Mouse (Mus musculus) R1 (cell line): ENCODE results near the gene Lig3.

Source experiments
- DNase-seq: peaks from one replicate; pipeline ENCODE4 v3.0.0-alpha.2; 2018; ENCODE audit warnings: low read depth, low spot score

Gene Lig3

DNA sequence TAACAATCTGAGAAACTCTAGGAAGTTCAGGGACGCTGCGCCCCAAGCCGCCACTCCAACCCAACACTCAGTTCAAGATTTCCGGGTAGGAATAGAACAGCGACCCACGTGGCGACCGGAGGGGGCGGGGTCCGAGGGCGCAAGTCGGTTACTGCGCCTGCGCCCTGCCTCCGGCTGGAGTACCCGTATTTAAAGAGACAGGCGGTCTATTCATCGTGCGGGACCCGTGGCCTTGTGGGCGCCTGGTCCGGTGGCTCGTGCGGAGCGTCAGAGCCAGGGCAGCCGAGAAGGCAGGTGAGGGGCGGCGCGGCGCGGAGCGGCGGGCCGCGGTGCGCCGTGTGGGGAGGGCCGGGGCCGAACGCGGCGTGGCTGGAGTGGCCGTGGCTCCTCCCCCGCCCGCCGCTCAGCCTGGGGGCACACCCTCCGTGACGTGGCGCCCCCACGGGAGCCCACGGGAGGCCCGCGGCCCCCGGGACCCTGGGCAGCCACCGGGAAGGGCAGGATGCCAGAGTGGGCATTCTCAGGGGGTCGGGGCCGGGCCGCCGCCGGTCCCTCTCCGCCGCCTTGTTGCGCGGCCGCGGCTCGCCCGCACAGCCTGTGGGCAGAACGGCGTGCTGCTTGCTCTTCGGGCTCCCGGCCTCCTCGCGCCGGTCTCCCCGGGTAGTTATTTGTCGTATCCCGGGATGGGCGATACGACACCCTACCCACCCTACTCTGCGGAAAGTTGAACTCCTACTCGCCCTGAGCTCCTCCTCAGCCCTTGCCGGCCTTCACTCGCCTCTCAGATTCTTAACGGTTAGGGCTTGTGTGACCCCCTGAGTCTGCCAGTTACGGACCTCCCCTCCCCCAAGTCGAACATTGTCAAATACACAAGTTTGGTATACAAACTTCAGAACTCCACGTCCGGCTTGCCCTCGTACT lies at the start of gene Lig3:
Gene Lig3 (plus strand): TSS at position 126 of the 921 bp plus-strand sequence.
- peak; percentile 94 for DNase-seq

DNA sequence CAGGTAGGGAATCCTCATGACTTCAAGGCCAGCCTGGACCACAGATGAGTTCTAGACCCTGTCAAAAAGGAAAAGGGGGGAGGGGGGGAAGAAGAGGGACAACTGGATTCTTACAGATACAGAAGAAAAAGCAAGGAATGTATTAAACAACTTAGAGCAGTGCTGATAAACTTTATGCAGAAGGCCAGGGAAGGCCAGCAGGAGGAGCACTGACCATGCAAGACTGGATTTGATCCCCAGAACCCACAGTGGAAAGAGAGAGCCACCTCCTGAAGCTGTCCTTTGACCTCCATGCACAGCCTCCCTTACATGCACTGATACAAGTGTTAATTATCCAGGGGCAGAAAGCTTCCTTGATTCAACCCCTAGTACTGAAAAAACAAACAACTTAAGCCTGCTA lies 46.7 kb upstream of the Lig3 start:
- no peak for DNase-seq

DNA sequence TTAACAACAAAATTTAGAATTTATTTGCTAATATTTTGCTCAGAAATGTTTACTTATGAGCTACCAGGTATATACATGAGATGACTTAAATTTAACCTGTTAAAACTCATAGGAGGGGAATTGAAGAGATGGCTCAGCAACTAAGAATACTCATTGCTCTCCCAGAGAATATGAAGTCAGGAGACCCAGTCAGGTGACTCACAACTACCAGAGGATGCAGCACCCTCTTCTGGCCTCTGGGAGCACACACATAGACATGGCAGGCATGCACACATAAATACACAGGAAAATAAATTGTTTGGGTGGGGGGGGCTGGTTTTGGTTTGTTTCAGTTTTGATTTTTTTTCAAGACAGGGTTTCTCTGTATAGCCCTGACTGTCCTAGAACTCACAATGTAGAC lies 41.9 kb upstream of the Lig3 start:
- DNase-seq: peak; percentile 36

DNA sequence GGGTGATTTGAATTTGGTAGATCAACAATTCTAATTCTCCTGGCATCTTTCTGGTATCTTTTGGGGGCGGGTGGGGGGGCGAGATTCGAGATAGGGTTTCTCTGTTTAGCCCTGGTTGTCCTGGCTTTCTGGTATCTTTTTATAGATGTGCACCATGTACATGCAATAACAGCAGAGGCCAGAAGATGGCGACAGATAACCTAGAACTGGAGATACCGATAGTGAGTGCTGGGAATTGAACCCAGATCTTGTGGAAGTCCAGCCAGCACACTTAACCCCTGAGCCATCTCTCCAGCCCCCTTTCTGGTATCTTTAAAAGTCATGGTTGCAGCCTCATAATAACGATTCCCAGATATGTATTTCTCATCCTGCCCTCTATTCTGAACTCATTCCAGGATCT lies 34.8 kb upstream of the Lig3 start:
- peak; percentile 67 for DNase-seq

DNA sequence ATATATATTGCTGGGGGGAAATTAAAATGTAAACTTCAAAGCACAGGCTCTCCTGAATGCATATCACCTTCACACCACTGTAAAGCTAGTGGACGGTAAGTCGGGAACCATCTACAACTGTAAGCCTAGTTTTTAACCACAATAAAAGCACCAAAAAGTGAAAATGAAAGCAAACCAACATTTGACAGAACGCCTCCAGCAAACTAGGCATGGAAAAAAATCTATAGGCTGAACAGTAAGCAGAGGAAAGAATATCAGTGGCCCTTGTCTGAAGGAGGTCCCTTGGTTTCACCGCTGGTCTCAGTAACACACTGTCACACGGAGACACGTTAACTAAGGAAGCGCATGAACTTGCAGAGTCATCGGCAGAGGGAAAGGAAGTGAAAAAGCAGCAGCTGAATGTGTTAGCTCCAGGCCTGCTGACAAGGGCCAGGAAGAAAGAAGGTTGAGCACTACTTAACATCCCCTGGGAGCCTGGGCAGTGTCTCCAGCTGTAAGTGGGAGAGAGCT lies 34.0 kb upstream of the Lig3 start:
- DNase-seq: no peak

DNA sequence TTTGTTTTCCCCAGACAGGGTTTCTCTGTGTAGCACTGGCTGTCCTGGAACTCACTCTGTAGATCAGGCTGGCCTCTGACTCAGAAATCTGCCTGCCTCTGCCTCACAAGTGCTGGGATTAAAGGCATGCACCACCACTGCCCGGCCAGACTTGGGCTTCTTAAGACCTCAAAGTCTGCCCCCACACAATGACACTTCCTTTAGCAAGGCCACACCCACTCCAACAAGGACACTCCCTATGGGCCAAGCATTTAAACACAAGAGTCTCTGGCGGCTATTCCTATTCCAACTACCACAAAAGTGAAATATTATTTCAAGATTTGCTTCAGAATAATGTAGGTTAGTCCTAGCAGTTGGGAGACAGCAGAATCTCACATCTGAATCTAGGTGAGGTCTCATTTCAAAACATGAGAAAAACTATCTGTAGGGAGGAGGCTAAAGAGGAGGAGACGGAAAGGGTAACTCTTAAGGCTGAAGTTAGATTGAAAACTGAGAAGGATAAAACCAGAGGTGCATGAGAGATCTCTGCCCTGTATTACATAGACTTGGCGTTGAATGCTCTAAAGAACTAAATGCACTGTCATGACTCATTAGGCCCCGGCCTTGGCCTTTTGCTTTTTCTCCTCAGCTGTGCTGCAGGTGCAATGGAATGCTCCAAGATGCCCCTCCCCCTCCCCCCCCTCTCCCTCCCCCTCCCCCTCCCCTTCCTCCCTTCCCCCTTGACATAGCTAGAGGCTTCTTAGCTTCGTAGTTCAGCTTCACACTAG lies 28.4 kb upstream of the Lig3 start:
- DNase-seq: peak; percentile 90

DNA sequence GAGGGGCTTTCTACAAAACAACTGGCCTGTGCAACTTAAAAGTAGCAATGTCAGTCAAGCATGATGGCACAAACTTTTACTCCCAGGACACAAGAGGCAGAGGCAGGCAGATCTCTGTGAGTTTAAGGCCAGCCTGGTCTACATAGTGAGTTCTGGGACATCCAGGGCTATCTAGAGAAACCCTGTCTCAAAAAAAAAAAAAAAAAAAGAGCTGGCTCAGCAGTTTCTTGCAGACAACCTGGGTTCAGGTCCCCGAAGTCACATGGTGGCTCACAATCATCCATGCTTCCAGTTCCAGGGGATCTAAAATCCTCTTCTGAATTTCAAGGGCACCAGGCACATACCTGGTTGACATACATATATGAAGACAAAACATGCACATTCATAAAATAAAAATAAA lies 25.0 kb upstream of the Lig3 start:
- DNase-seq: no peak

DNA sequence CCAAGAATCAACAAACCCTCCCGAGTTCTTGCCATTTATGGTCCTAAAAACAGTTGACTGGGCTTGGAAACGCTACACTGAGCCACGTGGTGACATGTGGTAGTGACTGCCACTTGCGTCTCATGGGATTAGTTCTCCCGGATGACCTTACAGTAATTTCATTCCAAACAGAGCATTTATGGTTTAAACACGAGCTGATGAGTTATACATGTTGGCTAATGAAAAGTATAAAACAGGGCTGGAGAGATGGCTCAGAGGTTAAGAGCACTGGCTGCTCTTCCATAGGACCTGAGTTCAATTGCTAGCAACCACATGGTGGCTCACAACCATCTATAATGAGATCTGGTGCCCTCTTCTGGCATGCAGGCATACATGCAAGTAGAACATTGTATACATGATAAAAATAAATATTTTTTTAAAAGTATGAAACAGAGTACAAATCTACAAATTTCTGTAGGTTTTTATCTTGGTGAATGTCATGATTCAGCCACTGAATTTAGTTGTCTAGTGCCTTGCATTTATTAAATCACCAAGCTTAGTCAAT lies 18.6 kb upstream of the Lig3 start:
- DNase-seq: peak; percentile 72

DNA sequence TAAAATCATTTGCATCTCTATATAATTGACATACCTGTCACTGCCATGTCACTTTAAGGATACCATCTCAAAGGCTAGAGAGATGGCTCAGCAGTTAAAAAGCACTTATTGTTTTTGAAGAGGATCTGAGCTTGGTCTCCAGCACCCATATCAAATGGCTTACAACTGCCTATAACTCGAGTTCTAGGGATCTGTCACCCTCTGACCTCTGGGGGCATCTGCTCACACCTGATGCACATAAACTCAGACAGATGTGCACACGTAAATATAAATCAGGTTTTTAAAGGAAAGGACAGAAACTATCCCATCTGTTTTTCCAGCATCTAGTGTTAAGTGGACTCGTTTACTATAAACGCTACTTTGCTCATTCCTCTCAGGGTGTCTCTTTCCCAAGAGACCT lies 17.6 kb upstream of the Lig3 start:
- no peak for DNase-seq

DNA sequence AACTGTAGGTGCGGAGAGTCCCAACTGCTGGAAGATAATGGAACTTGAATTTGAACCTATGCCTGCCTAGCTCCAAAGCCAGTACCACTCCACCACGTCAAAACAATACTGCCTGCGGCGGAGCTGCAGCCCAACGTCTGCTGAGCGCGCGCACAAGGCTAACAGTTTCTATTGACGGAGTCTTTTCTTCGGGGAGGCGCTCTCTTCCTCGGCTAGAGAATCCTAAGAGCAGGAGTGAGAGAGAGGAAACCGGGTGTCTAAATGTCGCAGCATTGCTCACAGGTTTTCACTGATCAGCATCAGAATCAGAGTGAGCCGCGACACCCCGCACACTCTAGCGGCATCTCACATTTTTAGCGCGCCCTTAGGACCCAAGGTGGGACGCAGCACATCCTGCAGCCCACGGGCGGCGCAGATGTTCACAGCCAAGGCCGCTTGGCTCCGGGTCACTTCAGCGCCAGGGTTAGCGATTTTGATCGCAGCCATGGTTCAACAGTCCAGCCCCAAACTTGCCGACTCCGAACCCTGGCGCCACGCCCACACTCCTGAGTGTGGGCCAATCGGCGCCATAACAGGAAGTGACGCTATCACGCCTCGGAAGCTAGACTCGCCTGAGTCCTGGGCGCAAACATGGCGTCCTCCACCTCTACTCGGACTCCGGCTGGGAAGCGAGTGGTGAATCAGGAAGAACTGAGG lies 17.0 kb upstream of the Lig3 start, which contains the start of the genes Cct6b and Zfp830:
Gene Cct6b (minus strand): TSS at position 580 of the 696 bp plus-strand sequence.
Gene Zfp830 (plus strand): TSS at position 604 of the 696 bp plus-strand sequence.
- peak; percentile 97 for DNase-seq

DNA sequence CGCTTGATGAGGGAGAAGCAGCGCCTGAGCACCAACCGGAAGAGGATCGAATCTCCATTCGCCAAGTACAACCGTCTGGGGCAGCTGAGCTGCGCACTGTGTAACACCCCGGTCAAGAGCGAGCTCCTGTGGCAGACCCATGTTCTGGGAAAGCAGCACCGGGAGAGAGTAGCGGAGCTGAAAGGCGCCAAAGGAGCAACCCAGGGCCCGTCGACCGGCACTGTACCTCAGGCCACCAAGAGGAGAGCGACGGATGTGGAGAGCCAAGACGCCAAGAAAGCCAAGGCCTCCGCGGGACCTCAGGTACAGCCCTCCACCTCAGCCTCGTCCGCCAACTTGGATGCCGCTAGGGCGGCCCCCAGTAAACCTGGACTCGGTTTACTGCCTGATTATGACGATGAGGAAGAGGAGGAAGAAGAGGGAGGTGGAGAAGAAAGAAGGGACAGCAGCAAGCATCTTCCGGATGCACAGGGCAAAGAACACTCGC lies 16.4 kb upstream of the Lig3 start:
- no peak for DNase-seq

DNA sequence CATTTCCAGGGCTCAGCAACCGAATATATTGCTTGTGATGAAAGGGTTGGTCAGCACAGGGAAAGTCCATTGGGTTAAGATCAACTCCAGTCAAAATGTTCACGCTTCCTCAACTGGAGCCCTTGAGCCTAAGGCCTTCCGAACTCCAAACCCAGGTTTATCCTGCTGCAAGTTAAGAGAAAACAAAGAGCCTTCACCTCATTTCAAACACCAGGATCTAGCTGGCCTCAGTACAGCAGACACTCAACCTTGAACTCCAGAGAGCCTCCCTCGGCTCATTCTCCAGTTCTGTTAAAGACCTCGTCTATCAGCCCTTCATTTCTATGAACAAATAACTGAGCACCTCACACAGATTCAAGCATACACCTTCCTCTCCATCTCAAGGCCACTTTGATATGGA lies 774 bp upstream of the Lig3 start:
- DNase-seq: peak; percentile 15

DNA sequence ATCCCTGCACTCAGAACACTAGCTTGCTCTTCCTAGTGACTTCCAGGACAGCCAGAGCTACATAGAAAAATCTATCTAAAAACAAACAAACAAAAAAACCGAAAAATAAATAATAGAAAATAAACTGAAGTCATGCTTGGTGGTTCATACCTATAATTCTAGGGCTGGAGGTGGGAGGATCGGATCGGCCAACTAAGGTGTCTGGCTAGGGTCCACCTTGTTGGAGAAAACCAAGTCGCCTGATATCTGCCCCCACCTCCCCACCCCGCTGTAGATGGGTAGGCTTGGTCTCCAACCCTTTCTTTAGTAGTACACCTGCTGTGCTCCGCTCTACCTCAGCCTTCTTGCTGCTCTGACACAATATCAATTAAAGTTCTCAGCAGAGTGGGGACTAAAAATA lies 1.3 kb downstream of the Lig3 start:
- no peak for DNase-seq

DNA sequence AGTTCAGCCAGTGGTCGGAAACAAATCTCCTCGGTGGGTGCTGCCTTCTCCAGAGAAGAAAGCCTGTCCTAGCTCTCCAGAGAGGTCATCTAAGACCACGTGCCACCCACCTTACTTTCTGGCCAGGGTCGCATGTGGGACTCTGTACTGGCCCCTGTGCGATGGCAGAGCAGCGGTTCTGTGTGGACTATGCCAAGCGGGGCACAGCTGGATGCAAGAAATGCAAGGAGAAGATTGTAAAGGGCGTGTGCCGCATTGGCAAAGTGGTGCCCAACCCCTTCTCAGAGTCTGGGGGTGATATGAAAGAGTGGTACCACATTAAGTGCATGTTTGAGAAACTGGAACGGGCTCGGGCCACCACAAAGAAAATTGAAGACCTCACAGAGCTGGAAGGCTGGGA lies 2.5 kb downstream of the Lig3 start:
- no peak for DNase-seq

DNA sequence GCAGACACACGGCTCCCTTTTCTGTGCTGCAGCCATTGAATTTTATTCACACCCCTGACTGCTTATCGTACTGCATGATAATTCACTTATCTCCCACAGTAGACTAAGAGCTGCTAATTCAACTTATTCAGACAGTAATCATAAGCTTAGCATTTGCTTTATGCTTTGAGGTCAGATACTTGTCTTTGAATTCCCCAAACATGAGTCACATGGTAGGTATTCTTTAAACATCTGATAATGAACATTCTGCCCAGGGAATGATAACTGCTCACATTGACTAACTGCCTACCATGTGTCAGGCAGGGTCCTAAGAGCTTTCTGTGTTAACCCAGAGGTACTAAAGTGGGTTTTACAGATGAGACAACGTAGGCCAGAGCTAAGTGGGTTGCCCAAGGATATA lies 25.7 kb downstream of the Lig3 start:
- no peak for DNase-seq

DNA sequence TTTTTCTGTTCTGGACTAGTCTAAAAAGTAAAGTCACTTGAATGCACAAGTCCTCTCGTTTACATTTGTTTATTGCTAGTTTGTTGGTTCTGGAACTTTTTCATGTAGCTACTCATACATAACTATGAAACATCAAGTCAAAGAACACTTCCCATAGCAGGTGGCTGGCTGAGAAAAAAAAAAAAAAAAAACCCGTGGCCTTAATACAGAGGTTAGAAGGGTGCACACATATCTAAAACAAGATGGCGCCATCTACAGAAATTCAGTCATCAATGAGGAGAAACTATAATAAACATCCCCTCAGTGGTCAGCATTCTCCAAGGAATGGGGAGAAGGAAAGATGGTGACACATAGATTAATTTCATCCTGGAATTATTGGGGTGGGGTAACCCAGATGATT lies 26.5 kb downstream of the Lig3 start:
- DNase-seq: no peak

DNA sequence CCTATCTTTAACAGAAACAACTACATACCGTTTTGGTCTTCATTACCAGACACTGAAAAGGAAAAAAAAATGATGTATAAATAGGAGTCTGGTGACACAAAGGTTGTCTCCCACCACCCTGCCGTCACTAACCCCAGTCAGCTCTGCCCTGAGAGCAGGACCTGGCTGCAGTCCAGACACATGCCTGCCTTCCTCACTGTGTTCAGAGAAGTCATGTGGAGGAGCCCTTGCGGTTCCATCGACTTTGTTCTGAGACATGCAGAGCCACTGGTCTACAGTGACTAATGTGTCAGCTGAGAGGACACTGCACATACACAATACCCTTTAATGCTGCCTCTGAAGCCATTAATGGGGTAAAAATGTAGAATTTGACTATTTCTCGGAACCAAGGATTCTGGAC lies 27.6 kb downstream of the Lig3 start:
- no peak for DNase-seq

DNA sequence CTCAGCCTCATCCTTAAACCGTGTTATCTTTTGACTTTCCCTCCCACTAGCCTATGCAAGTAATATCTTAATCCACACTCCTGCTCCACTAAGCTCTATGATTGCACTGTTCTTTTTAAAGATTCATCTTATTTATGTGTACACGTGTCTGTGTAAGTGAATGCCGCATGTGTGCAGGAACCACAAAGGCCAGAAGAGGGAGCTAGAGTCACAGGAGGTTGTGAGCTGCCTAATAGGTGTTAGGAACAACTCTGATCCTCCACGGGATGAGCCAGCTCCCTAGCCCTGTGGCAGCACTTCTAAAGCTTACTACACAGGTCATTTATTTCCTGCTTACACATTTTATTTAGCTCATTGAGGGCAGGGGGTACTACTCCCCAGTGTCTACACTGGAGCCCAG lies 38.4 kb downstream of the Lig3 start:
- peak; percentile 88 for DNase-seq

DNA sequence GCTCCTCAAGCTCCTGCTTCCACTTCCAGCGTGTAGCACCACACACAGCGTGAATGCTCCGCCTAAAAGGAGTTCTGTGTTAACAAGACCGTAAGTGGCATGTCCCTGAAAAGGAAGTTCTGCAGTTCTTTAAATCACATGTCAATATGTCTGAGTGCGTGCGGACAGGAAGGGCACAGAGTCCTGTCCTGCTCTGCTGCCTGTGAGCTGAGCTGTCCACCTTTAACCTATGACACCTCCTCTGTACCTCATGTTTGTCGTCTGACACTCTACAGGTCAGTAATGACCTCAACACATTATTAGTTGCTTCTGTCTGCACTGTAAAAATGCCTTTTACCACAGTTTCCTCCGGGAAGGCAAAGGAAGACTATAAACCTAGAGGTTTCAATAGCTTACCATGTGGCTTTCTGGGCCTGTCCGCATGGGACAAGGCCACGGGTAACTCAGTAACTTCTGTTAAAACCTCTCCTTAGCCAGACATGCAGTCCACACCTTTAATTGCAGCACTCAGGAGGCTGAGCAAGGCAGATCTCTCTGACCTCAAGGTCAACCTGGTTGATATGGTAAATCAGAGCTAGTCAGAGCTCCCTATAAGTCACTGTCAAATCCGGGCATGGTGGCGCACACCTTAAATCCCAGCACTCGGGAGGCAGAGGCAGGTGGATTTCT lies 40.0 kb downstream of the Lig3 start:
- DNase-seq: no peak

DNA sequence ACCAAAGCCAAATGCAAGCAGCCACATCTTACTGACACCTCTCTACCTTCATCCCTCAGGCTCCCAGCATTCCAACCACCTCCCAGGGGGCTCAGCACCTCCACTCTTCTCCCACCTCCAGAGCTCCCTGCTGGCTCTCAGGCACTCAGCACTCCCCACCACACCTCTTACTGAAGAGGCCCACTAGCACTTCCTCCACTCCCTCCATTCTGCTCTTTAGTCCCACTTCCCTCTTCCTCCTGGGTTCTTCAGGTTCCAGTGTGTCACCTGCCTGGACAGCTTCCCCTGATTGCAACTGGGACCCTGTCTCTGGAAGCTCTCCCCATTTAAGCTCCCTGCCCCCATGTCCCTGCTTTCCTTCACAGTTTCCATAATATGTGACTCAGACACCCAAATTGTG lies 45.9 kb downstream of the Lig3 start:
- no peak for DNase-seq
